Mouse (Mus musculus) forebrain, embryonic 16.5 days (tissue): Measurements from ENCODE around the gene Fbxw5. TPM values are rescaled to one million over a fixed set of nuclear protein-coding genes. Genes with fewer than 3 reads are reported as not detected.
A peak's percentile ranks its signal among the peaks of the same experiment; 100 is the strongest.

Experiments
- ATAC-seq: fragments of 200-750 bp; cut with Nextera tagmentation; 2 replicates; pipeline ENCODE4 v1.8.0; 2017; ENCODE audit warnings: mild to moderate bottlenecking, moderate library complexity
- H3K27ac ChIP-seq: fragments of 300-500 bp; sonication (generic); 2 replicates; pipeline ENCODE4 v1.5.1; 2014; ENCODE audit warnings: low read length, control low read depth
- H3K27me3 ChIP-seq: fragments of 300-500 bp; sonication (generic); replicated peaks from 2 replicates; pipeline ENCODE4 v1.6.1; 2014; ENCODE audit warnings: low read length; ENCODE audit not compliant: control insufficient read depth, insufficient read depth
- H3K36me3 ChIP-seq: fragments of 300-500 bp; sonication (generic); 2 replicates; pipeline ENCODE4 v1.6.1; 2014; ENCODE audit not compliant: control insufficient read depth, insufficient read depth
- H3K4me1 ChIP-seq: fragments of 300-500 bp; sonication (generic); replicated peaks from 2 replicates; pipeline ENCODE4 v1.6.1; 2014; ENCODE audit warnings: low read length; ENCODE audit not compliant: control insufficient read depth, insufficient read depth
- H3K4me2 ChIP-seq: fragments of 300-500 bp; sonication (generic); 2 replicates; pipeline ENCODE4 v1.6.1; 2014; ENCODE audit warnings: mild to moderate bottlenecking, low read length, control low read depth
- H3K4me3 ChIP-seq: fragments of 300-500 bp; sonication (generic); replicated peaks from 2 replicates; pipeline ENCODE4 v1.5.1; 2014; ENCODE audit warnings: mild to moderate bottlenecking, low read length, control low read depth
- H3K9ac ChIP-seq: fragments of 300-500 bp; sonication (generic); replicated peaks from 2 replicates; pipeline ENCODE4 v1.6.1; 2014; ENCODE audit warnings: low read depth, low read length, control low read depth
- H3K9me3 ChIP-seq: fragments of 300-500 bp; sonication (generic); 2 replicates; pipeline ENCODE4 v1.6.1; 2016; ENCODE audit warnings: low read length; ENCODE audit not compliant: control insufficient read depth
- WGBS: fragments of 180-500 bp; shearing (Covaris S2); extraction: QIAGEN DNeasy Blood & Tissue Kit; methylation state at CpG from one replicate; pipeline ENCODE4 v1.1.7; 2014; 5-methylcytosine and 5-hydroxymethylcytosine counted together
- polyA plus RNA-seq: library from polyadenylated mRNA; unstranded; fragments of >200 nt; fragmentation: Nextera tagmentation; extraction: Ambion mirVana; gene quantifications from 2 replicates; pipeline ENCODE4 v1.2.1, GENCODE M21; 2015

Fbxw5 gene
- 133 and 156 TPM in 2 replicates for polyA plus RNA-seq

GRCm38 (mm10) chr2:25500576-25501405, at the start of gene Fbxw5:
Gene Fbxw5 (plus strand): TSS chr2:25500750.
- Histone ChIP-seq H3K27me3 (no peaks in the 10 kb centered on the region), H3K9me3 (no peaks in the 10 kb centered on the region), H3K27ac (peak within 1 kb of the TSS; percentile 37), H3K4me1 (peaks cover 13% of the 10 kb centered on the region), H3K4me2 (peak within 1 kb of the TSS; percentile 99), H3K36me3 (peaks cover 15% of the 10 kb centered on the region), H3K4me3 (peak within 1 kb of the TSS; percentile 85), H3K9ac (peak within 1 kb of the TSS; percentile 93)
- WGBS, result under 1% methylated on average over 36 of the region's 44 CpGs
- ATAC-seq, result peak; percentile 93

GRCm38 (mm10) chr2:25450853-25451647, 49.5 kb upstream of the Fbxw5 start:
- H3K27me3 ChIP-seq, result no peaks in the 10 kb centered on the region
- H3K9ac ChIP-seq, result no peak overlapping the region
- no peak overlapping the region for H3K27ac ChIP-seq
- no peaks in the 10 kb centered on the region for H3K36me3 ChIP-seq
- no peak overlapping the region for H3K4me3 ChIP-seq
- no peak overlapping the region for H3K4me2 ChIP-seq
- H3K4me1 ChIP-seq, result no peaks in the 10 kb centered on the region
- 92% methylated on average over 8 of the region's 8 CpGs for WGBS
- no peak for ATAC-seq
- no peaks in the 10 kb centered on the region for H3K9me3 ChIP-seq

GRCm38 (mm10) chr2:25452951-25453350, 47.6 kb upstream of the Fbxw5 start:
- Histone ChIP-seq H3K4me2 (no peak overlapping the region), H3K4me3 (no peak overlapping the region), H3K27me3 (no peaks in the 10 kb centered on the region), H3K27ac (no peak overlapping the region), H3K9me3 (no peaks in the 10 kb centered on the region), H3K4me1 (no peaks in the 10 kb centered on the region), H3K9ac (no peak overlapping the region), H3K36me3 (peaks cover under 1% of the 10 kb centered on the region; the same call in 1 of the 2 replicates)
- WGBS, result 31% methylated on average over 1 of the region's 1 CpGs
- no peak for ATAC-seq

GRCm38 (mm10) chr2:25456205-25456953, 44.2 kb upstream of the Fbxw5 start, which contains the start of gene Clic3:
Gene Clic3 (plus strand): TSS chr2:25456838.
- Histone ChIP-seq H3K4me2 (no peak within 1 kb of the TSS), H3K4me3 (no peak within 1 kb of the TSS), H3K9ac (no peak within 1 kb of the TSS), H3K9me3 (no peaks in the 10 kb centered on the region), H3K27me3 (no peaks in the 10 kb centered on the region), H3K36me3 (peaks cover 4% of the 10 kb centered on the region; the same call in 1 of the 2 replicates), H3K4me1 (peaks cover 20% of the 10 kb centered on the region), H3K27ac (no peak within 1 kb of the TSS)
- 64% methylated on average over 14 of the region's 14 CpGs for WGBS
- ATAC-seq, result no peak

- Histone ChIP-seq H3K27ac (no peak overlapping the region), H3K9me3 (no peaks in the 10 kb centered on the region), H3K4me2 (no peak overlapping the region), H3K27me3 (no peaks in the 10 kb centered on the region), H3K4me1 (peaks cover 20% of the 10 kb centered on the region), H3K9ac (no peak overlapping the region), H3K36me3 (peaks cover 4% of the 10 kb centered on the region; the same call in 1 of the 2 replicates), H3K4me3 (no peak overlapping the region)
- 85% methylated on average over 9 of the region's 9 CpGs for WGBS
- ATAC-seq, result no peak
Measured at GRCm38 (mm10) chr2:25457022-25457896, 43.3 kb upstream of the Fbxw5 start.

GRCm38 (mm10) chr2:25458911-25459310, 41.6 kb upstream of the Fbxw5 start:
- no peaks in the 10 kb centered on the region for H3K9me3 ChIP-seq
- 77% methylated on average over 5 of the region's 5 CpGs for WGBS
- H3K4me1 ChIP-seq, result peaks cover 20% of the 10 kb centered on the region
- H3K36me3 ChIP-seq, result peaks cover 4% of the 10 kb centered on the region; the same call in 1 of the 2 replicates
- H3K27me3 ChIP-seq, result no peaks in the 10 kb centered on the region
- no peak overlapping the region for H3K27ac ChIP-seq
- no peak overlapping the region for H3K4me3 ChIP-seq
- no peak overlapping the region for H3K9ac ChIP-seq
- H3K4me2 ChIP-seq, result no peak overlapping the region
- no peak for ATAC-seq

GRCm38 (mm10) chr2:25460135-25460534, 40.4 kb upstream of the Fbxw5 start:
- peak; percentile 13 for ATAC-seq

GRCm38 (mm10) chr2:25460551-25461309, 39.8 kb upstream of the Fbxw5 start, which contains the start of gene Paxx:
Gene Paxx (minus strand): TSS chr2:25461094.
- Histone ChIP-seq H3K9ac (peak within 1 kb of the TSS; percentile 73), H3K27me3 (no peaks in the 10 kb centered on the region), H3K36me3 (peaks cover 4% of the 10 kb centered on the region; the same call in 1 of the 2 replicates), H3K4me1 (peaks cover 20% of the 10 kb centered on the region), H3K27ac (peak within 1 kb of the TSS; percentile 92), H3K4me2 (peak within 1 kb of the TSS; percentile 94), H3K9me3 (no peaks in the 10 kb centered on the region), H3K4me3 (peak within 1 kb of the TSS; percentile 51)
- ATAC-seq, result peak; percentile 89
- WGBS, result under 1% methylated on average over 48 of the region's 48 CpGs

More at GRCm38 (mm10) chr2:25460135-25460534, 40.4 kb upstream of the Fbxw5 start:
- Histone ChIP-seq H3K4me2 (peak overlapping the region; percentile 94), H3K4me1 (peaks cover 20% of the 10 kb centered on the region), H3K9me3 (no peaks in the 10 kb centered on the region), H3K27me3 (no peaks in the 10 kb centered on the region), H3K36me3 (peaks cover 4% of the 10 kb centered on the region; the same call in 1 of the 2 replicates), H3K27ac (peak overlapping the region; percentile 92), H3K9ac (peak overlapping the region; percentile 73), H3K4me3 (peak overlapping the region; percentile 51)
- 29% methylated on average over 5 of the region's 5 CpGs for WGBS
